Mouse (Mus musculus) T-helper 1 cell (primary cell): ENCODE data around the gene Cpn2.

ENCODE experiments used
- in situ Hi-C: fragments of 300-600 bp; cut with MboI, MseI; formaldehyde crosslinking; loops from one replicate; pipeline ENCODE4 v1.15.1; 2025; ENCODE audit warnings: high pct_unique_total_duplicates

The Cpn2 gene

GRCm38 (mm10) chr16:30280676-30281297, 13.5 kb upstream of the Cpn2 start:
- in situ Hi-C loops, result no loop called here

GRCm38 (mm10) chr16:30278406-30278805, 11.1 kb upstream of the Cpn2 start:
- in situ Hi-C loops, result no loop called here

GRCm38 (mm10) chr16:30275558-30276340, 8.4 kb upstream of the Cpn2 start:
- in situ Hi-C loops, result no loop called here

- in situ Hi-C loops, result no loop called here
These were observed 5.8 kb upstream of the Cpn2 start for GRCm38 (mm10) chr16:30273065-30273464.

- in situ Hi-C loops, result no loop called here
These were observed 4.8 kb upstream of the Cpn2 start for GRCm38 (mm10) chr16:30271941-30272595.

GRCm38 (mm10) chr16:30271223-30271761, 4.0 kb upstream of the Cpn2 start:
- in situ Hi-C loops, result no loop called here

GRCm38 (mm10) chr16:30266561-30266960, 738 bp downstream of the Cpn2 start:
- in situ Hi-C loops, result no loop called here

- in situ Hi-C loops, result no loop called here
These were observed 1.7 kb downstream of the Cpn2 start for GRCm38 (mm10) chr16:30265611-30266010.

- in situ Hi-C loops, result loop anchor here (5.0 kb wide), 1 partner anchor 259 kb away; no protein-coding TSS in a partner anchor
These were observed 4.1 kb downstream of the Cpn2 start for GRCm38 (mm10) chr16:30263156-30263555.

GRCm38 (mm10) chr16:30262664-30263063, 4.6 kb downstream of the Cpn2 start:
- in situ Hi-C loops, result loop anchor here (5.0 kb wide), 1 partner anchor 260 kb away; no protein-coding TSS in a partner anchor

- in situ Hi-C loops, result loop anchor here (5.0 kb wide), 1 partner anchor 260 kb away; no protein-coding TSS in a partner anchor
These were observed 5.1 kb downstream of the Cpn2 start for GRCm38 (mm10) chr16:30262157-30262556.

- in situ Hi-C loops, result loop anchor here (5.0 kb wide), 1 partner anchor 261 kb away; no protein-coding TSS in a partner anchor
These were observed 6.0 kb downstream of the Cpn2 start for GRCm38 (mm10) chr16:30261341-30261740.

GRCm38 (mm10) chr16:30260012-30260635, 7.2 kb downstream of the Cpn2 start:
- in situ Hi-C loops, result loop anchor here (5.0 kb wide), 1 partner anchor 262 kb away; no protein-coding TSS in a partner anchor

- in situ Hi-C loops, result no loop called here
These were observed 7.9 kb downstream of the Cpn2 start for GRCm38 (mm10) chr16:30259444-30259843.

- in situ Hi-C loops, result no loop called here
These were observed 8.9 kb downstream of the Cpn2 start for GRCm38 (mm10) chr16:30258441-30258840.

GRCm38 (mm10) chr16:30257718-30258117, 9.6 kb downstream of the Cpn2 start:
- in situ Hi-C loops, result no loop called here

GRCm38 (mm10) chr16:30255061-30255460, 12.2 kb downstream of the Cpn2 start:
- in situ Hi-C loops, result no loop called here

- in situ Hi-C loops, result no loop called here
These were observed 13.4 kb downstream of the Cpn2 start for GRCm38 (mm10) chr16:30253900-30254299.

- in situ Hi-C loops, result no loop called here
These were observed 13.9 kb downstream of the Cpn2 start for GRCm38 (mm10) chr16:30253374-30253773.

- in situ Hi-C loops, result no loop called here
These were observed 15.3 kb downstream of the Cpn2 start for GRCm38 (mm10) chr16:30252003-30252418.

- in situ Hi-C loops, result no loop called here
These were observed 23.1 kb downstream of the Cpn2 start for GRCm38 (mm10) chr16:30244037-30244700.
